Mouse (Mus musculus) C2C12 (cell line): ENCODE data around the gene Cyb561d1. TPM values are rescaled to one million over a fixed set of nuclear protein-coding genes. Genes with fewer than 3 reads are reported as not detected.

Experiments used
- H3K27me3 ChIP-seq: one replicate; pipeline ENCODE4 v1.6.1; 2011; ENCODE audit not compliant: control insufficient read depth, insufficient read depth, insufficient read length
- H3K36me3 ChIP-seq: one replicate; pipeline ENCODE4 v1.6.1; 2011; ENCODE audit not compliant: control insufficient read depth, insufficient read depth
- H3K4me3 ChIP-seq: one replicate; pipeline ENCODE4 v1.5.1; 2011; ENCODE audit warnings: mild to moderate bottlenecking, control low read depth; ENCODE audit not compliant: poor library complexity, insufficient read depth, severe bottlenecking
- H3K79me2 ChIP-seq: one replicate; pipeline ENCODE4 v1.6.1; 2011; ENCODE audit not compliant: control insufficient read depth, insufficient read depth
- H3K79me3 ChIP-seq: one replicate; pipeline ENCODE4 v1.6.1; 2011; ENCODE audit warnings: low read depth, control low read depth
- H3ac ChIP-seq: one replicate; pipeline ENCODE3; 2011; ENCODE audit warnings: low read depth; ENCODE audit not compliant: control insufficient read depth, insufficient read length
- CEBPB ChIP-seq: IDR thresholded peaks from one replicate; pipeline ENCODE4 v1.6.1; 2011; ENCODE audit warnings: low read depth, mild to moderate bottlenecking, control low read depth, moderate library complexity
- CTCF ChIP-seq: IDR thresholded peaks from one replicate; pipeline ENCODE4 v1.5.1; 2011; ENCODE audit not compliant: control insufficient read depth, insufficient read depth, insufficient read length
- FOSL1 ChIP-seq: IDR thresholded peaks from one replicate; pipeline ENCODE4 v1.8.0; 2011; ENCODE audit warnings: mild to moderate bottlenecking, low read length; ENCODE audit not compliant: poor library complexity, insufficient read depth, severe bottlenecking
- MAX ChIP-seq: IDR thresholded peaks from one replicate; pipeline ENCODE4 v1.6.1; 2011; ENCODE audit warnings: mild to moderate bottlenecking, control low read depth
- MYOD1 ChIP-seq: IDR thresholded peaks from one replicate; pipeline ENCODE4 v1.6.1; 2011; ENCODE audit warnings: low read depth; ENCODE audit not compliant: control insufficient read depth, insufficient read length
- MYOG ChIP-seq: IDR thresholded peaks from one replicate; pipeline ENCODE4 v1.6.1; 2011; ENCODE audit not compliant: control insufficient read depth, insufficient read length; ENCODE audit errors: extremely low read depth
- USF1 ChIP-seq: IDR thresholded peaks from one replicate; pipeline ENCODE4 v1.6.1; 2011; ENCODE audit warnings: low read depth, mild to moderate bottlenecking, control low read depth, moderate library complexity
- polyA plus RNA-seq: library from polyadenylated mRNA; unstranded; fragments of >200 nt; fragmentation: generic; extraction: Trizol; gene quantifications from one replicate; pipeline ENCODE4 v1.2.1, GENCODE M21; 2012; ENCODE audit warnings: missing spikeins

Cyb561d1 gene
- polyA plus RNA-seq, 1 experiment: 1.7 TPM

DNA sequence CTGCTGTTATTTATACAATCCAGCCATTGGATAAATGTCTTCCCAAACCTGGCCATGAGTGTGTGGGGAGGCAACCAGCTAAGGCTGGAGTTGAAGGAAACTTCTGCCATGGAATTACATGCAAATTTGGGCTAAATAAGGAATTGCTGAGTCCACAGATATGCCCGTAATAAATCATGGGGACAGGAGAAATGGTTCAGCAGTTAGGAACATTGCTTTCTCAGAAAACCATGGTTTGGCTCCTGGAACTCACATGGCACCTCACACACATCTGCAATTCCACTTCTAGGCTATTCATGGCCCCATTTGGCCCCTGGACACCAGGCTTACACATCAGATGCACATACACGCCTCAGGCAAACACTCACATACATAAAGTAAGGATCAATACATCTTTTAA is 26.5 kb upstream of the Cyb561d1 start:
- TF ChIP-seq USF1 (no peak), MAX (no peak), MYOD1 (no peak), MYOG (no peak), CEBPB (no peak), FOSL1 (no peak), CTCF (no peak)
- Histone ChIP-seq H3ac (no peak overlapping the region), H3K79me2 (no peaks in the 10 kb centered on the region), H3K36me3 (no peaks in the 10 kb centered on the region), H3K4me3 (no peak overlapping the region), H3K79me3 (no peaks in the 10 kb centered on the region), H3K27me3 (peaks cover 39% of the 10 kb centered on the region)

DNA sequence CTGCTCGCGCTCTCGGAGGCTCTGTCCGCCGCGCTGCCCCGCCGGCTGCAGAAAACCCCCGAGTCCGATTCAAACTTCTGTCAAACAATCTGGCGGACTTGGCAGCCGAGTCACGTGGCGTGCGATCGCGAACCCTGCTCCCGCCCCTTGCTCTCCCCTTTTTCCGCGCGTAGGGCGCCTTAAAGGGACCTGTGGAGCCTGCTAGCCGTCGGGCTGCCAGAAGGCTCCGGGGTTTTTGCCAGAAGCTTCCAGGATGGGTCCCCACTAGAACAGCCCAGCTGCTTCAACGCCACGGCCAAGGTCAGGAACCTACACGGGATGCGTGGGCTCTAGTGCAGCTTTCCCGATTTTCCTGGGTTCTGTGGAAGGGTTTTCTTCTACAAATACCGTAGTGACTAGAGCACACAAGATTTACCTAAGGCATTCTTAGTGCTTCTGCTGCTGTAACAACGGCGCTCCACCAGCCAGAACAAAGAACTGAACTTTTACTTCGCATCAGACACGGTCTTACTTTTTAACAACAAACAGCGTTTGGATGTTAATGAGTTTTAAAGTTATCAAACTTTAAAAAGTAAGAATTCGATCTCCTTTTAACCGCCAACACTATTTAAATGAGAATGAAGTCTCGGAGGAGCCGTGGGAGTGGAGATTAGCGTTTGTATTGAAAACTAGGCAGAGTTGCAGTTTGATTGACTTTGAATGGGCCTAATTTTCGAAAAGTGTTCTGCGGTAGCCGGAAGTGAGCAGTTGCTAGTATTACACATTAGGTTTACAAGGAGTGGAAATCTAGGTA is 25.7 kb upstream of the Cyb561d1 start, which contains the start of gene Sypl2:
TSS of gene Sypl2 (minus strand) at position 91 of the 793 bp plus-strand sequence.
- Histone ChIP-seq H3K79me3 (no peaks in the 10 kb centered on the region), H3K4me3 (no peak within 1 kb of the TSS), H3K79me2 (no peaks in the 10 kb centered on the region), H3K27me3 (peaks cover 44% of the 10 kb centered on the region), H3ac (no peak within 1 kb of the TSS), H3K36me3 (no peaks in the 10 kb centered on the region)
- TF ChIP-seq USF1: peak; percentile 3
- no peak for TF ChIP-seq MAX

DNA sequence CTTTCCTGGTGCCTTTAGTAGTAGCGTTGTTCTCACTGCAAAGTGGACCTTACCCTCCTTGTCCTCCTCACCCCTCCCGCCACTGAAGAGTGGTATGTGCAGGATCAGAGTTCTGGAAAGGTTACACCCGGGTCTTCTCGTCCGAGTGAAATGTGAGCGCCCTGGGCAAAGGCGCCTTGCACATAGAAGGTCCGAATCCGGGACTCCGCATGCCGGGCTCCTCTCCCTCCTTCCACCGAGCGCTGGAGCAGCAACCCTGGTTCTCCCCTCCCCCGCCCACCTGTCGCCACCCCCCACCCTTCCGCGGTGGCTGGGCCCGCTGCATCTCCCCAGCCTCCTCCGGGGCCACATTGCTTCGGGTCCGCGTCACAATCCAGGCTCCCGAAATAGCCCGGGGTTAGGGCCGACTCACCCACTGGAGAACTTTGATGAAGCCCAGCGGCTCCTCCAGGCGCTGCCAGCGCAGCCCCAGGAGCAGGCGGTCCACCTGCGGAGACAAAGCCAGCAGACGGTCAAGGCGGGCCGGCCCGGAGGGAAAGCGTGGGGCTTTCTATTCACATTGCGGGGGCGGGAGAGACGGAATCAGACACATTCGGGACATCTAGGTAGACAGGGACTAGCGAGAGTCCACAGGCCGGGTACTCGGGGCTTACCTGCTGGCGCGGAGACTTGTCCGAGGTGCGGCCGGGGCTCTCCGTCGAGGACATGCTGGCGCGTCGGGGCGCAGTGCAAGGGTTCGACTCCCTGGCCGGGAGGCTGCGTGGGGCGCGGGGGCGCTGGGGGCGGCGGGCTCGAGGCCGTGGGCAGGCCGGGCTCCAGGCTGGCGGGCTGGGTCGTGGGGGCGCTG is 24.9 kb upstream of the Cyb561d1 start:
- Histone ChIP-seq H3K79me2 (no peaks in the 10 kb centered on the region), H3K36me3 (no peaks in the 10 kb centered on the region), H3K79me3 (no peaks in the 10 kb centered on the region), H3ac (no peak overlapping the region), H3K4me3 (no peak overlapping the region), H3K27me3 (peaks cover 47% of the 10 kb centered on the region)
- TF ChIP-seq CEBPB (no peak), MYOD1 (no peak), CTCF (no peak), MYOG (no peak), FOSL1 (no peak)

DNA sequence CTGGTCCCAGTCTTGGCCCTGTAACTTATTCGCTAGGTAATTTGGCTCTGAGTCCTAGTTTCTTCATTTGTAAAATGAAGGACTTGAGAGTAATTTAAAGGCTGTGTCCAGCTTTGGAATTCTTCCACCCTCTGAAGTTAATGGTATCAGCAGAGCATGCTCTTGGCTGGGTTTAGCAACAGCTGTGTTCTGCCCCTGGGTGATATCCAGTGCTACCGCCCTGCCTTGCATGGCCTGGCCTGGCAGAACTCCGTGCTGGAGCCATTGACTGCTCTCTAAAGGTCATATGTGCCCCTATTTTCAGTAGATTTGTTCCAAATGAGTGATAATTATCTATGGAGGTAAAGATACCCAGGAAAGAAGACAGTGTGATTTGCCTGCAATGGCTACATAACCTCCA is 19.6 kb upstream of the Cyb561d1 start:
- no peaks in the 10 kb centered on the region for H3K79me3 ChIP-seq
- TF ChIP-seq MYOG: no peak
- TF ChIP-seq CEBPB: no peak
- no peak for TF ChIP-seq MYOD1
- TF ChIP-seq CTCF: no peak
- no peak for TF ChIP-seq MAX
- H3K79me2 ChIP-seq: no peaks in the 10 kb centered on the region
- peaks cover 70% of the 10 kb centered on the region for H3K27me3 ChIP-seq
- H3K36me3 ChIP-seq: no peaks in the 10 kb centered on the region
- H3K4me3 ChIP-seq: no peak overlapping the region
- H3ac ChIP-seq: no peak overlapping the region

GRCm38 (mm10) chr3:108214734-108215133 is 13.7 kb upstream of the Cyb561d1 start:
- H3K36me3 ChIP-seq: no peaks in the 10 kb centered on the region
- peaks cover 43% of the 10 kb centered on the region for H3K27me3 ChIP-seq
- H3ac ChIP-seq: no peak overlapping the region
- peaks cover 1% of the 10 kb centered on the region for H3K79me3 ChIP-seq
- H3K4me3 ChIP-seq: no peak overlapping the region
- TF ChIP-seq USF1 (no peak), CEBPB (no peak), MAX (peak; percentile 70), MYOG (no peak), CTCF (no peak), FOSL1 (no peak)
- peaks cover 3% of the 10 kb centered on the region for H3K79me2 ChIP-seq

- peaks cover 21% of the 10 kb centered on the region for H3K27me3 ChIP-seq
- TF ChIP-seq CTCF (no peak), USF1 (no peak)
- peaks cover 23% of the 10 kb centered on the region for H3K79me2 ChIP-seq
These were observed 11.4 kb upstream of the Cyb561d1 start for GRCm38 (mm10) chr3:108212406-108212805.

More at GRCm38 (mm10) chr3:108212406-108212805, 11.4 kb upstream of the Cyb561d1 start:
- H3K4me3 ChIP-seq: no peak overlapping the region
- H3K36me3 ChIP-seq: no peaks in the 10 kb centered on the region
- no peak overlapping the region for H3ac ChIP-seq
- H3K79me3 ChIP-seq: peaks cover 6% of the 10 kb centered on the region
